Mouse (Mus musculus) midbrain, embryonic 13.5 days (tissue): ENCODE data around the gene Haus2. TPM values are rescaled to one million over a fixed set of nuclear protein-coding genes. Genes with fewer than 3 reads are reported as not detected.
"Not testable (repeated sequence)": the region's sequence is repeated elsewhere in the genome, so short reads cannot be mapped to it uniquely, and the experiment has no call there.

ENCODE experiments used
- ATAC-seq: fragments of 200-750 bp; cut with Nextera tagmentation; 2 replicates; pipeline ENCODE4 v1.8.0; 2017; ENCODE audit warnings: mild to moderate bottlenecking, moderate TSS enrichment, moderate library complexity
- H3K27ac ChIP-seq: fragments of 300-500 bp; sonication (generic); 2 replicates; pipeline ENCODE4 v1.5.1; 2015; ENCODE audit warnings: inconsistent platforms, mild to moderate bottlenecking, moderate library complexity
- H3K27me3 ChIP-seq: fragments of 300-500 bp; sonication (generic); 2 replicates; pipeline ENCODE4 v1.6.1; 2015; ENCODE audit warnings: mild to moderate bottlenecking, inconsistent platforms
- H3K36me3 ChIP-seq: fragments of 300-500 bp; sonication (generic); 2 replicates; pipeline ENCODE4 v1.6.1; 2015; ENCODE audit warnings: mild to moderate bottlenecking, inconsistent platforms
- H3K4me1 ChIP-seq: fragments of 300-500 bp; sonication (generic); replicated peaks from 2 replicates; pipeline ENCODE4 v1.6.1; 2015; ENCODE audit warnings: inconsistent platforms
- H3K4me2 ChIP-seq: fragments of 300-500 bp; sonication (generic); replicated peaks from 2 replicates; pipeline ENCODE4 v1.6.1; 2015; ENCODE audit warnings: moderate library complexity, mild to moderate bottlenecking, inconsistent platforms
- H3K4me3 ChIP-seq: fragments of 300-500 bp; sonication (generic); replicated peaks from 2 replicates; pipeline ENCODE4 v1.5.1; 2015; ENCODE audit warnings: mild to moderate bottlenecking, inconsistent platforms
- H3K9ac ChIP-seq: fragments of 300-500 bp; sonication (generic); replicated peaks from 2 replicates; pipeline ENCODE4 v1.6.1; 2015; ENCODE audit warnings: mild to moderate bottlenecking, inconsistent platforms
- H3K9me3 ChIP-seq: fragments of 300-500 bp; sonication (generic); 2 replicates; pipeline ENCODE4 v1.6.1; 2016; ENCODE audit warnings: mild to moderate bottlenecking, inconsistent platforms
- WGBS: fragments of 180-500 bp; shearing (Covaris S2); methylation state at CpG from one replicate; pipeline ENCODE4 v1.1.7; 2015; 5-methylcytosine and 5-hydroxymethylcytosine counted together
- polyA plus RNA-seq: library from polyadenylated mRNA; unstranded; fragments of >200 nt; fragmentation: Nextera tagmentation; extraction: Ambion mirVana; gene quantifications from 2 replicates; pipeline ENCODE4 v1.2.1, GENCODE M21; 2015

Haus2 gene
- polyA plus RNA-seq: 33.1 and 37.1 TPM in 2 replicates

- H3K4me3 ChIP-seq: peak within 1 kb of the TSS; percentile 88
- no peaks in the 10 kb centered on the region for H3K27me3 ChIP-seq
- H3K9ac ChIP-seq: peak within 1 kb of the TSS; percentile 87
- peak within 1 kb of the TSS; percentile 90 for H3K4me2 ChIP-seq
- no peaks in the 10 kb centered on the region for H3K9me3 ChIP-seq
- peaks cover 28% of the 10 kb centered on the region; the same call in 1 of the 2 replicates for H3K36me3 ChIP-seq
- WGBS: under 1% methylated on average over 52 of the region's 52 CpGs
- H3K27ac ChIP-seq: peak within 1 kb of the TSS; percentile 93
- peaks cover 26% of the 10 kb centered on the region for H3K4me1 ChIP-seq
- ATAC-seq: peak; percentile 98
Measured at GRCm38 (mm10) chr2:120608830-120609723, at the start of gene Haus2, which contains the start of gene Lrrc57. Gene Haus2 (plus strand): TSS chr2:120609383. Gene Lrrc57 (minus strand): TSS chr2:120609520.

GRCm38 (mm10) chr2:120561524-120561923 is 47.7 kb upstream of the Haus2 start:
- H3K27ac ChIP-seq: no peak overlapping the region
- no peaks in the 10 kb centered on the region for H3K9me3 ChIP-seq
- no peaks in the 10 kb centered on the region for H3K27me3 ChIP-seq
- no peak for ATAC-seq
- WGBS: 85% methylated on average over 1 of the region's 1 CpGs
- no peak overlapping the region for H3K4me3 ChIP-seq
- H3K4me1 ChIP-seq: peaks cover 17% of the 10 kb centered on the region
- H3K4me2 ChIP-seq: no peak overlapping the region
- no peak overlapping the region for H3K9ac ChIP-seq
- H3K36me3 ChIP-seq: 0 out of 2 replicates have a peak, but pooled peaks cover 2% of the 10 kb centered on the region

GRCm38 (mm10) chr2:120562859-120563234 is 46.3 kb upstream of the Haus2 start:
- Histone ChIP-seq H3K27me3 (no peaks in the 10 kb centered on the region), H3K4me1 (peaks cover 23% of the 10 kb centered on the region), H3K9ac (peak overlapping the region; percentile 95), H3K4me2 (peak overlapping the region; percentile 89), H3K27ac (no peak overlapping the region; the same call in 1 of the 2 replicates), H3K36me3 (0 out of 2 replicates have a peak, but pooled peaks cover 2% of the 10 kb centered on the region), H3K4me3 (peak overlapping the region; percentile 93), H3K9me3 (no peaks in the 10 kb centered on the region)
- 28% methylated on average over 9 of the region's 9 CpGs for WGBS
- ATAC-seq: no peak

- no peaks in the 10 kb centered on the region for H3K9me3 ChIP-seq
- peak within 1 kb of the TSS; percentile 93 for H3K4me3 ChIP-seq
- peak; percentile 88 for ATAC-seq
- peak within 1 kb of the TSS; percentile 89 for H3K4me2 ChIP-seq
- under 1% methylated on average over 50 of the region's 50 CpGs for WGBS
- H3K27me3 ChIP-seq: no peaks in the 10 kb centered on the region
- 0 out of 2 replicates have a peak, but pooled peaks cover 2% of the 10 kb centered on the region for H3K36me3 ChIP-seq
- peak within 1 kb of the TSS; percentile 65 for H3K27ac ChIP-seq
- peak within 1 kb of the TSS; percentile 95 for H3K9ac ChIP-seq
- peaks cover 29% of the 10 kb centered on the region for H3K4me1 ChIP-seq
Measured at GRCm38 (mm10) chr2:120563235-120563990, 45.8 kb upstream of the Haus2 start, which contains the start of gene Zfp106. Gene Zfp106 (minus strand): TSS chr2:120563843.

GRCm38 (mm10) chr2:120564548-120565188 is 44.5 kb upstream of the Haus2 start:
- H3K4me2 ChIP-seq, H3K4me3 ChIP-seq, H3K27me3 ChIP-seq, H3K27ac ChIP-seq, H3K9ac ChIP-seq, H3K9me3 ChIP-seq, H3K36me3 ChIP-seq, ATAC-seq: not testable (repeated sequence)
- WGBS: 95% methylated on average over 4 of the region's 4 CpGs
- peaks cover 37% of the 10 kb centered on the region for H3K4me1 ChIP-seq

GRCm38 (mm10) chr2:120565363-120565762 is 43.8 kb upstream of the Haus2 start:
- Histone ChIP-seq H3K36me3 (0 out of 2 replicates have a peak, but pooled peaks cover 2% of the 10 kb centered on the region), H3K4me2 (no peak overlapping the region), H3K4me3 (no peak overlapping the region), H3K9me3 (no peaks in the 10 kb centered on the region), H3K9ac (no peak overlapping the region), H3K27ac (no peak overlapping the region), H3K4me1 (peaks cover 37% of the 10 kb centered on the region), H3K27me3 (no peaks in the 10 kb centered on the region)
- ATAC-seq: no peak
- 89% methylated on average over 2 of the region's 2 CpGs for WGBS

GRCm38 (mm10) chr2:120566886-120567797 is 42.0 kb upstream of the Haus2 start, which contains the start of gene Snap23:
Gene Snap23 (plus strand): TSS chr2:120567671.
- ATAC-seq: peak; percentile 94
- Histone ChIP-seq H3K4me2 (peak within 1 kb of the TSS; percentile 76), H3K4me3 (peak within 1 kb of the TSS; percentile 75), H3K4me1 (peaks cover 31% of the 10 kb centered on the region), H3K36me3 (peaks cover 6% of the 10 kb centered on the region; the same call in 1 of the 2 replicates), H3K27ac (peak within 1 kb of the TSS; percentile 72), H3K9ac (peak within 1 kb of the TSS; percentile 84), H3K9me3 (no peaks in the 10 kb centered on the region), H3K27me3 (no peaks in the 10 kb centered on the region)
- 2% methylated on average over 42 of the region's 42 CpGs for WGBS

- H3K27ac ChIP-seq: peak overlapping the region; percentile 72
- H3K4me1 ChIP-seq: peaks cover 24% of the 10 kb centered on the region
- peak; percentile 75 for ATAC-seq
- H3K9ac ChIP-seq: peak overlapping the region; percentile 84
- H3K9me3 ChIP-seq: no peaks in the 10 kb centered on the region
- peak overlapping the region; percentile 75 for H3K4me3 ChIP-seq
- WGBS: under 1% methylated on average over 22 of the region's 22 CpGs
- peak overlapping the region; percentile 76 for H3K4me2 ChIP-seq
- no peaks in the 10 kb centered on the region for H3K27me3 ChIP-seq
- H3K36me3 ChIP-seq: peaks cover 6% of the 10 kb centered on the region; the same call in 1 of the 2 replicates
Measured at GRCm38 (mm10) chr2:120567798-120568320, 41.3 kb upstream of the Haus2 start.

GRCm38 (mm10) chr2:120571081-120571480 is 38.1 kb upstream of the Haus2 start:
- WGBS: 96% methylated on average over 3 of the region's 3 CpGs

GRCm38 (mm10) chr2:120572161-120572560 is 37.0 kb upstream of the Haus2 start:
- not testable (repeated sequence) for ATAC-seq, H3K36me3 ChIP-seq, H3K27me3 ChIP-seq, H3K27ac ChIP-seq, H3K9ac ChIP-seq, H3K4me2 ChIP-seq, H3K4me3 ChIP-seq, H3K9me3 ChIP-seq
- H3K4me1 ChIP-seq: peaks cover 16% of the 10 kb centered on the region
- 100% methylated on average over 3 of the region's 3 CpGs for WGBS

More at GRCm38 (mm10) chr2:120571081-120571480, 38.1 kb upstream of the Haus2 start:
- H3K9me3 ChIP-seq: no peaks in the 10 kb centered on the region
- no peak overlapping the region for H3K27ac ChIP-seq
- ATAC-seq: no peak
- no peak overlapping the region for H3K4me3 ChIP-seq
- H3K27me3 ChIP-seq: no peaks in the 10 kb centered on the region
- peaks cover 6% of the 10 kb centered on the region; the same call in 1 of the 2 replicates for H3K36me3 ChIP-seq
- H3K4me2 ChIP-seq: no peak overlapping the region
- no peak overlapping the region for H3K9ac ChIP-seq
- peaks cover 20% of the 10 kb centered on the region for H3K4me1 ChIP-seq
